ENCODE assay signal across 22 mouse cellular contexts in the genomic region with DNA sequence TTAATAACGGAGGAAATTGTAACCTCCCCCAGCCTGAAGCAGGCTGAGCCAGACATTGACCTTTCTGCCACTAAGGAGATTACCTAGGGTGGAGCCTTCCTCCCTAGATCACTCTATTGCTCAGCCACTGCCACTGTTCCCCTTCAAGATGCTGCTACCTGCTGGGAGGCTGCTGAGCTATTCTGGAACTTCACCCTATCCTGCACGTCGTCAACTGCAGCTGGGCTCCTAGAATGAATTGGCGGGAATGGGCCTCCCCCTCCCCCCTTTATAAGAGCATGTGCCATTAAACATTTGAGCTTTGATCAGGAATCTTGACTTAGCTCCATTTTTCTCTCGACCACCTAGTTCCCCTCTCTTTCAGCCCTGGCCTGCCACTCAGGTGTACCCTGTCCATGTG. TPM values are rescaled to one million over a fixed set of nuclear protein-coding genes. Genes with fewer than 3 reads are reported as not detected.
A peak's percentile ranks its signal among the peaks of the same experiment; 100 is the strongest.
DNase-seq lines count a peak whose midpoint lies in the region; TF ChIP-seq lines count a peak whose summit lies in the region.
"Not testable (repeated sequence)": the region's sequence is repeated elsewhere in the genome, so short reads cannot be mapped to it uniquely, and the experiment has no call there.
"Had no signal": no experiment of that assay in that cellular context is flagged by ENCODE, and none has a peak within 500 bp of the region (broad histone marks: within the 10 kb centered on the region; RNA-seq: fewer than 3 reads in every experiment).

No protein-coding gene starts in this region.

- not testable (repeated sequence) for TF ChIP-seq POLR2A in ES-Bruce4 (IDR thresholded peaks at IDR 0.05; ENCODE audit: insufficient read depth, low read length); testis, adult 2 months (IDR thresholded peaks at IDR 0.05; ENCODE audit: control insufficient read depth, low read depth, low read length)

- in situ Hi-C loops in ES-E14 (cut with MboI; ENCODE audit: low sequenced_read_pairs in 2 of 2, unreplicated experiment in 2 of 2) = not testable (repeated sequence)

- peak; percentile 62 for DNase-seq in ES-E14 (ENCODE audit: low read depth, low spot score)
- peak; percentile 90 for DNase-seq in R1 (ENCODE audit: low read depth, low spot score)
- peak; percentile 86 for DNase-seq in ZHBTc4 (ENCODE audit: low read depth, low spot score)
- peak; percentile 59 for DNase-seq in heart, embryonic 10.5 days (ENCODE audit: low spot score)

- not testable (repeated sequence) for H3K27me3 ChIP-seq in ES-Bruce4 (ENCODE audit: control insufficient read depth, insufficient read depth, low read length, poor library complexity, severe bottlenecking); heart, embryonic 10.5 days (ENCODE audit: insufficient read depth, poor library complexity, severe bottlenecking); testis, adult 2 months (ENCODE audit: control insufficient read depth, insufficient read depth, low read length)

- H3K4me3 ChIP-seq in ES-Bruce4 (ENCODE audit: low read depth, low read length); ES-E14 (ENCODE audit: insufficient read depth in 1 of 2, low read depth in 1 of 2, low read length in 2 of 2, poor library complexity in 1 of 2, severe bottlenecking in 1 of 2); heart, embryonic 10.5 days: not testable (repeated sequence)
- peak overlapping the region; percentile 55 for H3K4me3 ChIP-seq in testis, adult 2 months (ENCODE audit: control insufficient read depth, low read depth, low read length)

- not testable (repeated sequence) for H3K4me1 ChIP-seq in ES-Bruce4 (ENCODE audit: control insufficient read depth, insufficient read depth, low read length); ES-E14 (ENCODE audit: control insufficient read depth in 2 of 2, insufficient read depth in 2 of 2, low read length in 2 of 2, poor library complexity in 1 of 2); heart, embryonic 10.5 days; testis, adult 2 months (ENCODE audit: control insufficient read depth, insufficient read depth, low read length)

- H3K36me3 ChIP-seq in ES-Bruce4 (ENCODE audit: control insufficient read depth, insufficient read depth, low read length, poor library complexity, severe bottlenecking) = peaks cover 37% of the 10 kb centered on the region
- H3K36me3 ChIP-seq in ES-E14 (ENCODE audit: control insufficient read depth, insufficient read depth, low read length, poor library complexity, severe bottlenecking) = peaks cover 32% of the 10 kb centered on the region
- H3K36me3 ChIP-seq in heart, embryonic 10.5 days = peaks cover 57% of the 10 kb centered on the region
- not testable (repeated sequence) for H3K36me3 ChIP-seq in testis, adult 2 months (ENCODE audit: control insufficient read depth, insufficient read depth, low read length)

- not testable (repeated sequence) for H3K9me3 ChIP-seq in ES-Bruce4 (replicated peaks; ENCODE audit: control insufficient read depth, insufficient read depth, low read length, poor library complexity, severe bottlenecking); ES-E14 (ENCODE audit: control insufficient read depth, insufficient read depth, low read depth, low read length); heart, embryonic 10.5 days

- TF ChIP-seq EP300 in ES-Bruce4 (IDR thresholded peaks at IDR 0.05; ENCODE audit: insufficient read depth, low read depth, low read length) = peak; percentile 95

- 78% methylated on average over 5 of the region's 5 CpGs for WGBS in heart, embryonic 10.5 days

- not testable (repeated sequence) for H3K9ac ChIP-seq in ES-Bruce4 (ENCODE audit: low read depth, poor library complexity, severe bottlenecking)
- peak overlapping the region; percentile 24; the same call in 1 of the 2 replicates for H3K9ac ChIP-seq in ES-E14 (ENCODE audit: insufficient read depth, low read depth, low read length, poor library complexity, severe bottlenecking)

- peak overlapping the region; percentile 98 for H3K27ac ChIP-seq in ES-Bruce4 (ENCODE audit: insufficient read depth, low read length)
- peak overlapping the region; percentile 98 for H3K27ac ChIP-seq in ES-E14 (ENCODE audit: insufficient read depth, low read depth, low read length, poor library complexity, severe bottlenecking)
- H3K27ac ChIP-seq in heart, embryonic 10.5 days; testis, adult 2 months (ENCODE audit: control insufficient read depth, insufficient read depth, low read depth, low read length): not testable (repeated sequence)

- not testable (repeated sequence) for TF ChIP-seq CTCF in ES-Bruce4 (IDR thresholded peaks at IDR 0.05; ENCODE audit: low read depth, low read length); testis, adult 2 months (IDR thresholded peaks at IDR 0.05; ENCODE audit: control insufficient read depth, insufficient read depth, insufficient replicate concordance, low read depth, low read length)

RNA-seq across cellular contexts. Expression of gene Tyms, which starts 13.8 kb away (rescaled TPM):
- 82.8 and 94.5 TPM in 2 replicates for polyA plus RNA-seq in ES-Bruce4 (2011; ENCODE audit: insufficient read depth, insufficient read length, low read depth, missing spikeins)
- total RNA-seq in ES-E14 (2012; rRNA removed) = 121 and 125 TPM in 2 replicates
- polyA plus RNA-seq in heart, embryonic 10.5 days (2016; fragmentation: Nextera tagmentation; extraction: Ambion mirVana) = 184 and 286 TPM in 2 replicates
- 4.6 and 4.8 TPM in 2 replicates for polyA plus RNA-seq in testis, adult 2 months (2012; rRNA removed)

RNA-seq across cellular contexts. Expression of gene Garem2, which starts 45.4 kb away (rescaled TPM):
- 0.67 and 1.0 TPM in 2 replicates for polyA plus RNA-seq in ES-Bruce4 (2011; ENCODE audit: insufficient read depth, insufficient read length, low read depth, missing spikeins)
- total RNA-seq in ES-E14 (2012; rRNA removed) = 1.7 and 2.0 TPM in 2 replicates
- polyA plus RNA-seq in heart, embryonic 10.5 days (2016; fragmentation: Nextera tagmentation; extraction: Ambion mirVana) = 0.27 and 0.39 TPM in 2 replicates
- 0.71 and 0.78 TPM in 2 replicates for polyA plus RNA-seq in testis, adult 2 months (2012; rRNA removed)
- total RNA-seq: common myeloid progenitor, adult 5-6 weeks had no signal
- polyA plus RNA-seq: CD4-positive, CD25-positive, alpha-beta regulatory T cell, adult 4 months; erythroblast, embryonic 14.5 days had no signal

RNA-seq across cellular contexts. Expression of gene 3110082J24Rik, which starts 46.3 kb away (rescaled TPM):
- polyA plus RNA-seq in ES-Bruce4 (2011; ENCODE audit: insufficient read depth, insufficient read length, low read depth, missing spikeins) = not detected in 2 replicates
- total RNA-seq in ES-E14 (2012; rRNA removed) = not detected in 2 replicates
- 0.18 TPM in 1 of 2 replicates, not detected in the other for polyA plus RNA-seq in heart, embryonic 10.5 days (2016; fragmentation: Nextera tagmentation; extraction: Ambion mirVana)
- not detected in 2 replicates for polyA plus RNA-seq in testis, adult 2 months (2012; rRNA removed)
- total RNA-seq: adrenal gland, adult 2 months; adrenal gland, postnatal 10 days; adrenal gland, postnatal 25 days; adrenal gland, postnatal 4 days; CH12.LX; common myeloid progenitor, adult 5-6 weeks had no signal
- polyA plus RNA-seq: adrenal gland, adult 2 months; CD4-positive, CD25-positive, alpha-beta regulatory T cell, adult 4 months; embryonic facial prominence, embryonic 13.5 days; embryonic facial prominence, embryonic 15.5 days; erythroblast, embryonic 14.5 days; Patski had no signal

RNA-seq across cellular contexts. Expression of gene Il6, which starts 46.7 kb away (rescaled TPM):
- polyA plus RNA-seq in ES-Bruce4 (2011; ENCODE audit: insufficient read depth, insufficient read length, low read depth, missing spikeins) = not detected in 2 replicates
- total RNA-seq in ES-E14 (2012; rRNA removed) = not detected in 2 replicates
- polyA plus RNA-seq in heart, embryonic 10.5 days (2016; fragmentation: Nextera tagmentation; extraction: Ambion mirVana) = 0.15 TPM in 1 of 2 replicates, not detected in the other
- polyA plus RNA-seq in testis, adult 2 months (2012; rRNA removed) = not detected in 2 replicates
- total RNA-seq: adrenal gland, adult 2 months; adrenal gland, postnatal 10 days; adrenal gland, postnatal 25 days; adrenal gland, postnatal 4 days had no signal
- polyA plus RNA-seq: adrenal gland, adult 2 months; brain, embryonic 14.5 days; embryonic facial prominence, embryonic 11.5 days; forebrain, embryonic 10.5 days; forebrain, embryonic 12.5 days; forebrain, embryonic 14.5 days had no signal

Comparison
In these comparisons a context has a peak if more than half of its experiments do, and no peak if none do; other contexts are left out.
1. RNA of gene Tyms, which starts 13.8 kb away (polyA plus RNA-seq): 184 to 286 TPM in heart, embryonic 10.5 days and 82.8 to 94.5 TPM in ES-Bruce4; 4.6 to 4.8 TPM in testis, adult 2 months; every median in the first group is over 10 times any median in the second.
2. Peak in every context shown above with its lines, with median percentiles within 50 percentile points of each other: DNase-seq.